Mouse (Mus musculus) layer of hippocampus, postnatal 10 days (tissue): ENCODE data around the gene Gm49450. TPM values are rescaled to one million over a fixed set of nuclear protein-coding genes. Genes with fewer than 3 reads are reported as not detected.
"Not testable (repeated sequence)": the region's sequence is repeated elsewhere in the genome, so short reads cannot be mapped to it uniquely, and the experiment has no call there.

Source experiments
- DNase-seq, 2 experiments: peaks; one replicate each; pipeline ENCODE4 v3.0.0; 2021; ENCODE audit warnings: low spot score in 2 of 2
- total RNA-seq, 2 experiments: library from RNA; stranded (reverse); gene quantifications; 2 replicates each; pipeline ENCODE4 v1.2.3; 2021

The Gm49450 gene
- total RNA-seq, 2 experiments from 2014 or later = not detected

DNA sequence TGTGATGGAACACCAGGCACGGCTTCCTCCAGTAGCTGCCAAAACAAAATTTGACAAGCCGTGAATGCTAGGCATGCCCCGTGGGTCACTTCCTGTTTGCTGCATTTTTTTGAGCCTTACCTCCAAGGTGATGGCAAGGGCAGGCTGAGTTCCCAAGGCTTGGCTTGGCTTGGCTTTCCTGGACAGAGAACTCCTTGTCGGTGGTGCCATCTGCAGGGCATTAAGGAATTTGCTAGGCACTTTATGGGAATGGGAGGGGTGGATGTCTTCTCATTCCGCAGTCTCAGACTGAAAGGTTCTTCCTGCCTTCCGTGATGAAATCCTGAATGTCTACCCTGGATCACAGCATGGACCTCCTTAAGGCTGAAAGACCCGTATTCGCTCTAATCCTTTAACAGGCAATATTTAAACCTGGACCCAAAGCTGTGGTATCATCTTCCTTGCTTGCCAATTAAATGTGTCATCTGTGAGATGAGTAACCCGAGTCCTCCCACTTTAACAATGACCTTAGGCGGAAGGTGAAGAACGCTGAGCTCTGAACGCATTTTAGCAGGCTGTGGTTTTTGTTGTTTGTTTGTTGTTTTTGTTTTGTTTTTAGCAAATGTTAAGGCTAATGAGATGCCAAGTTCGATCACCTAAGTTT is 24.6 kb downstream of the Gm49450 start:
- peak; percentile 68 to 76 for DNase-seq

DNA sequence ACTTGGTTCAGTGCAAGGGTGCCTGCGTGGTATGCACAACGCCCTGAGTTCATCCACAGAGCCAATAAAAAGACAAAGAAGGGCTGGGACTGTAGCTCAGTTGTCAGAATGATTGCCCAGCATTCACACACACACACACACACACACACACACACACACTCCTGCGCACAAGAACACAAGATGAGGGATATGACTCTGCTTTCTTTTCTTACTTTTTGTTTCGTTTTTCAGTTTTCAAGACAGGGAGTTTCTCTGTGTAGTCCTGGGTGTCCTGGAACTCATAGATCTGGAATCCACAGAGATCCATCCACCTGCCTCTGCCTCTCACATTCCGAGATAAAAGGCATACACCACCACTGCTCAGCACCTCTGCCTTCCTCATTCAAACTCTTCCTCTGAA is 25.8 kb downstream of the Gm49450 start:
- DNase-seq = no peak

DNA sequence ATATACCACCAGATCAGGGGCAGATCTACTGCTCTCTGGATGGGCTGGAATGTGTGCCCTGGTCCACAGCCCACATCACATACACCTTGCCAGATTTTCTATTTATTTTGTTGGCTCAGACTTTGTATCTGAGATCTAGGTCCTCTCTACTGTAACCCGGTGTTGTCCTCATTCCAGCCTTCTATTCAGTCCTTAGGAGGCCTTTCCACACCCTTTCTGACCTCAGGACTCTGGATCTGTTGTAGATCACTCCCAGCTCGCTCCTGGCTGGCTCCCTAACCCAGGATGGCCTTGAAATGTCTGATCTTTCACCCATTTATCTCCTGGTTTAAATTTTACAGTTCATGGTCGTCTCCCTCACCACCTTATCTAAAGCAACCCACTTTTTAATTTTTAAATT is 28.7 kb downstream of the Gm49450 start:
- no peak for DNase-seq

DNA sequence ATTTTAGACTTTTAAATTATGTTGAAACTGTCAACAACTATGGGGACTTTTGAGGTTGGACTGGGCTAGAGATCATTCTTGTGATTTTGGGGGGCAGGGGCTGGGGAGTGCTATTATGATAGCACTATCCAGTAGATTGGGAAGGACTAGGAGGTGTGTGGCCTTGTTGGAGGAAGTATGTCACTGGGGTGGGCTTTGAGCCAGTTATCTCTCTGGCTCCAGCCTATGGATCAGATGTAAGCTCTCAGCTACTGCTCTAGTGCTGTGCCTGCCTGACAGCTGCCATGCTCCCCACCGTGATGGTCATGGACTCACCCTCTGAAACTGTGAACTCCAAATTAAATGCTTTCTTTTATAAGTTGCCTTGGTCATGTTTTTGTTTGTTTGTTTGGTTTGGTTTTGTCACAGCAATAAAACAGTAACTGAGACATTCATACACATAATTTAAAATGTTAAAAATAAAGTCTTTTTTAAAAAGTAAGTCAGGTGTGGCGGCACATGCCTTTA is 30.3 kb downstream of the Gm49450 start:
- DNase-seq = no peak

DNA sequence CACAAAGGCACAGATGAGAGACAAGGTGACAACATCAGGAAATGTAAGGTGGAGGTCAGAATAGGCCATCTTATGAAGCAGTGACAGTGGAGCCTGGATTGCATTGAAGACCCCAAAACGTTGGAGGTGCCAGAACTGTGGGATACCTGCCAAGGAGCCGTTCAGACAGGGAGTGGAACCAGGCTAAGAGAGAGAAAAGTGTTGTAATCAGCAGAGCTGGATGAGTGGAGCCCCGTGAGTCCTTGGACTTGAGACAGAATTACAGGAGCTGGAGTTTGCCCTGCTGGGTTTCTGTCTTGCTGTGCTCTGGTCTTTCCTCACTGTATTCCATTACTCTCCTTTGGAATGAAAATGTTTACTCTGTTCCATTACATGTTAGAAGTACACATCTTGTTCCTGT is 30.8 kb downstream of the Gm49450 start:
- DNase-seq = no peak

DNA sequence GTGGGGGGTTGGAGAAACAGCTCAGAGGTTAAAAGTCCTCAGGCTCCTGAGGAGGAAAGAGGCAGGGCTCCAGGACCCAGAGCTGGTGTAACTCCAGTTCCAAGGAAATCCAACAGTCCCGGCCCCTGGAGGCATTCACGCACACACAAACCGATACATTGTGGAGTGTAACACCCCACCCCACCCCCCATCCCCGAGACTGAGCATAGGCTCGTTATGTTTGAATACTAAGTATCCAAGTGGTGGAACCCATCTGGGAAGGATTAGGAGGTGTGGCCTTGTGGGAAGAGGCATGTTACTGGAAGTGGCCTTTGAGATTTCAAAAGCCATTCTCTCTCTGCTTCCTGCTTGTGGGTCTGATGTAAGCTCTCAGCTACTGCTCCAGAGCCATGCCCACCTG is 31.8 kb downstream of the Gm49450 start:
- DNase-seq = no peak

DNA sequence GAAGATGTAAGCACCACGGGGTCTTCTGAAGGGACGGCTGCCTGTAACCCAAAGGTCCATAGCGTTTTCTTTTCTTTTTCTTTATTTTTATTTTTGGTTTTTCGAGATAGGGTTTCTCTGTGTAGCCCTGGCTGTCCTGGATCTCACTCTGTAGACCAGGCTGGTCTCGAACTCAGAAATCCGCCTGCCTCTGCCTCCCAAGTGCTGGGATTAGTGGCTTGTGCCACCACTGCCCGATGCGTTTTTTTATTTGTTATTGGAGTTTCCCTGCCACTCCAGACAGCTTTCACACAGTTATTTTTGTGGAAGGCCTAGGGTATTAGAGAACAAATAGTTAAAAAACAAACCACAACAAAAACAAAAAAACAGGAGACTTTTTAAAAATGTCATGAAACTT is 34.9 kb downstream of the Gm49450 start:
- DNase-seq = not testable (repeated sequence)

DNA sequence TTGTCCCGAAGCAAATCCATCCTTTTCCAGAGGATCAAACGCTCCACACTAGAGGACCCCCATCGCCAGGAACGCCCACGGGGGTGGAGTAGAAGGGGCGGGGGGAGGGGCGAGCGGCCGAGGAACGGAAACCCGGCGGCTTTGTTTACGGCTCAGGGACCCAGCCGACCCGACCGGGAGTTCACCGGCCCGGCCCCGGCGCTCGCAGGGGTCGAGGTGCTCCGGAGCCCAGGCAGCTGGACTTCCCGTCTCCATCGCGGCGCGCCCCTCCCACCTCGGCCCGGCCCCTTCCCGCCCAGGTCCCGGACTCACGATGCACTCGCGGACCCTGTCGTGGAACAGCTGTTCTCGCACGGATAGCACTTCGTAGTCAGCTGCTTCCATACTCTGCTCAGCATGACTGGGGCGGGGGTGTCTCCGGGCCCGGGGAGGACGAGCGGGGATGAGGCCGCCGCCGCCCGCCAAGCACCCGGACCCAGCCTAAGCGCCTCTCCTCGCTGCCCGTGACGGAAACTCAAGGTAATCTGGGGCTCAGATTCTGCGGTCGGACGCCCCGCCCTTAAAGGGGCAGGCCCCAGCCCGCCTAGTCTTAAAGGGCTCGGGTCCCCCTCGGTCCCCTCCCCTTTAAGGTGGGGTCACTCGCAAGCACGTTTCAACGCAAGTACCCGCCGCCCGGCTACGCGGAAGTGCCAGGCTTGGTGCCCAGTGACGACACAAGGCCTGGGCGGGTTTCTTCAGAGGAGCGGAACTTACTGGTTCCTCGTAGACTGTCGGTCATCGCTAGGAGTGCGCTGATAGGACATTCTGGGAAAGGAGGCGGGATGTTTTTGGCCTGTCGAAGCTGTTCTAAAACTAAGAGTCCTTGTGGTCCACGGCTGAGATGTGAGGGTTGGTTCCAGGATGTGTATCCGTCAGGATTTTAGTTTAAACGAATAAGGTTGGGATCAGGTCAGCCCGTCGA is 35.5 kb downstream of the Gm49450 start, which contains the start of gene Lmbr1l:
TSS of gene Lmbr1l (minus strand) at position 694 of the 961 bp plus-strand sequence.
- DNase-seq = peak; percentile 98 to 99

DNA sequence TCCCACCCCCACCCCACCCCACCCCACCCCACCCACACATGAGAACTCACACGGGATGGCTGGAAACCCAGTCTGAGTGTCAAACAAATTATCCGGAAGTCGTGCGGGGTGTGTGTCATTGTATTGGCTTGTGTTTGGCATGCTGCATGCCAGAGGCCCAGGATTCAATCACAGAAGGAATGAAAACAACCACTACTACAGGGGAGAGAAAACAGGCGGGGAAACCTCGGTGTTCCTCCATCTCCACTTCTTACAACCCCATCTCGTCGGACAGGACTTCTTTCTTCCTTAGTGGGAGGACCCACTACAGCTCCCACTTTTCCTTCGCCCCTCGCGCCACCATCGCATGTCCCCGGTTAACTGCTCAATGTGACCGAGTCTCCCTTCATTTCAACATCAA is 36.3 kb downstream of the Gm49450 start:
- peak in 1 of 2 experiments; percentile 37 for DNase-seq

DNA sequence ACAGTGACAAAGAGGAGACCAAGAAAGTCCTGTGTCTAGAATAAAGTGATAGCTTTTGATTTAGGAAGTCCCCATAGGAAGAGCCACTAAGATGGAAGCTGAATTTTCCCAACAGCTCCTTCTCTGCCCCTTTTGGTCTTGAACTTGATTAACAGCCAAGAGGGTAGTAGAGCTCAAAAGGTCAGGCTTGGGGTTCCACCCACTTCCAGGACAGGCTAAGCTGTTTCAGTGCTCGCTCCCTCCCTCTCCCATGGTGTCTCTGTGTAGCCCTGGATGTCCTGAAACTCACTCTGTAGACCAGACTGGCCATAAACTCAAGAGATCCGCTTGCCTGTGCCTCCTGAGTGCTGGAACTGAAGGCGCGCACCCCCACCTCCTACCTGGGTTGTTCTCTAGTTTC is 37.3 kb downstream of the Gm49450 start:
- no peak for DNase-seq

DNA sequence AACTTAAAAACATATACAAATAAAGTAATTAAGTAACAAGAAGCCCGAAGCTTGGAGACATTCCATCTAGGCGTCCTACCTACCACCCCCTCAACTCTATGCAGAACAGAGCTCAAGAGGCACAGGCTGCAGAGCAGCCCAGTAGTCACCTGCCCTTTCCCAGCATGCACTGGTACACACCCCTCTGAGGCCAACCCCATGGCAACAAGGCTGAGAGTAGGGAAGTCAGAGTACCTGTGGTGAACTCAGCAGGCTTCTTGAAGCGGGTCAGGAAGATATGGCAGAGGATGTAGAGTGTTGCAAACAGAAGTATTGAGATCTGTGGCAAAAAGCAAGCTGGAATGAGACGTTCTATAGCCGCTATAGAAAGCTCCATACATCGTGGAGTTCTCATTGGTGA is 38.4 kb downstream of the Gm49450 start:
- DNase-seq = no peak

DNA sequence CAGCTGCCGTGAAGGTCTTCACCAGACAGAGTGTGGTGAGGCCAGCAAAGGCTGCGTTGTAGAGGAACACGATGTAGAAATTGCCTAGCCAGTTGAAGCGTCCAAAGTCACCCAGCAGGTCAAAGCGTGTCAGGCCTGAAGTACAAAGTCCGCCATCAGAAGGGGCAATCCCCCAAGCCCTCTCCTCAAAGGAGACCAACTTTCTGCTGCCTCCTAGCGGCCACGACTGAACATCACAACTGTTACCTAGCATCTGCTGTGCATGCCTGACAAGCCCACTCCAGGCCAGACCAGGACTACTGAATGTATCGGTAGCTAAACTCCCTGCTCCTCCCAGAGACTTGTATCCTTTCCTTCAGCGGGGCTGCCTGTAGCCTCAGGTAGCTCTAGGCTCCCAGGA is 48.7 kb downstream of the Gm49450 start:
- DNase-seq = peak; percentile 57 to 61

DNA sequence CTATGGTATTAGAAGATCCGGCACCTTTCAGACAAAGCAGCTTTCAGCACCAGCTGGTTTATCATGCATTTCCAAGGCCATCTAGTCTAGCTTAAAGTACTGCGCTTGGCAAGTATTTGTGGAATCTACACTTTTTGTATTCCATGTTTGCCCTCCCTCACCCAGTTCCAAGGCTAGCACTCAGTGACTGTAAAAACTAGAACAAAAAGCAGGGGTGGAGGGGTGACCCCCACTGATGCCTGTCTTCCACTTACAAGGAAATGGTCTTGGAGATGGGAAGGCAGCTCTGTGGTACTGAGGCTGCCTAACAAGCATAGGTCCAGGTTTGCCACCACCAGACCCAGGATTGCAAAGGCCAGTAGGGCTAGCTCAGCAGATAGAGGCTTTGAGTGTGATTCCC is 50.8 kb downstream of the Gm49450 start:
- no peak for DNase-seq

DNA sequence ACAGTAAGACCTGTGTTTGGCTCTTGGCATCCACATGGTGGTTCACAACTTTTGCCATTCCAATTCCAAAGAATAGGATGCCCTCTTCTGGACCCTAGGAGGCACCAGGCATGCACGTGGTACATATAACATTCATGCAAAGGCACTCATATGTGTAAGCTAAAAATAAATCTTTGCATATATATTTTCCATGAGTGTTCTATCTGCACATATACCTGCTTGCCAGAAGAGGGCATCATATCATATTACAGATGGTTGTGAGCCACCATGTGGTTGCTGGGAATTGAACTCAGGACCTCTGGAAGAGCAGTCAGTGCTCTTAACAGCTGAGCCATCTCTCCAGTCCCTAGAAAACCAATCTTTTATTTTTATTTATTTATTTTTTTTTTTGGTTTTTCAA is 51.8 kb downstream of the Gm49450 start:
- DNase-seq = no peak

DNA sequence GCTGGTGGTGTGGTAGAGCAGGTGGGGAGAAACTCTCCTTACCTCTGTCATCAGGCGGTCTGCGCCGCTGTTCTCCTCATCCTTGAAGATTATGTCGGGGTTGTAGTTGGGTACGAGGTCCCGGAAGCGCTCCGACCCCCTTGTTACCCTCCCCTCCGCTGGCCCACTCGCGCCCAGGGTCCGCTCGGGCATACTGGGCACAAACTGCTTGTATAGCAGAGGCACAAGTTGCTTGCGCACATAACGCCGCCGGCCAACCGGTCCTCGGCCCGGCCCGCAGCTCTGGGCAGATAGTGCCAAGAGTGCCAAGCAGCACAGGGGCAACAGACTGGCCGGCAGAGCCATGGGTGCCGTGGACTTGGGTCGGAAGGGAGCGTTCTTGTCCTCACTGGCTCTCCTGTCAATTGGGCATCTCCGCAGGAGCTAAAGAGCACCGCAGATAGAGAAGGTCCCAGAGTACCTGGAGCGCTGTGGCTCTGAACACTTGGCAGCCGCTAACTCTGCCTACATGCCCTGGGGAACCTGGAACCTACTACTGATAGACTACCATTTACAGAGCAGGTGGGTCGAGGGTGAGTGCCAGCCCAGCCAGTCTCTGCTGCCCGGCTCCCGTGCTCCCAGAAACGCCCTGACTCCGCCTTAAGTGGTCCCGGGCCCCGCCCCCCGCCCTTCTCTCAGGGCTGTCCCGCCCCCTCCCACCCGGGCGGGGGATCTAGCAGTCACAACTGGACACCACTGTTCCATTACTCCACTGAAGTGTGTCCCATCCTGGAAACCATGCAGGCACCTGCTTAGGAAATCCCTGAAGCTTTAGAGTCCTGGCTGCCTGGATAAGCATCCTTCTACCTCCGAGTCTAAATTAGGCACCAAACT is 55.2 kb downstream of the Gm49450 start, which contains the start of gene Dhh:
TSS of gene Dhh (minus strand) at position 613 of the 873 bp plus-strand sequence.
- no peak for DNase-seq

DNA sequence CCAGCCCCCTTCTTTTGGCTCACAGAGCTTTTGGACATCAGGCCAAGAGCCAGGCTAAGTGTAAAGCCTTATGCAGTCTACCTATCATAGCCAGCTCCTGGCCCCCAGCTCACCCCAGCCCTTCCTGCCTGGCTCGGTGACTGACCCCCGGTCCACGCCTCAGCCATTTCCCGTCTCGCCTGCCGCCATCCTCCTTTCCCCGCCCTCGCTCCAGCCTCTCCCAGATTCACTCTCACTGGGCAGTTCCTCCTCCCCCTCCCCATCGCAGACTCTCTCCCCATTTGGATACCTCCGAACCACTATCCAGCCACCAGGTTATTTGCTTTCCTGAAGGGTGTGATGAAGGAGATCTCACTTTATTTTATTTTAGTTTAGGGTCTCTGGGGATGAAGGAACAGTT is 55.9 kb downstream of the Gm49450 start:
- DNase-seq = no peak

DNA sequence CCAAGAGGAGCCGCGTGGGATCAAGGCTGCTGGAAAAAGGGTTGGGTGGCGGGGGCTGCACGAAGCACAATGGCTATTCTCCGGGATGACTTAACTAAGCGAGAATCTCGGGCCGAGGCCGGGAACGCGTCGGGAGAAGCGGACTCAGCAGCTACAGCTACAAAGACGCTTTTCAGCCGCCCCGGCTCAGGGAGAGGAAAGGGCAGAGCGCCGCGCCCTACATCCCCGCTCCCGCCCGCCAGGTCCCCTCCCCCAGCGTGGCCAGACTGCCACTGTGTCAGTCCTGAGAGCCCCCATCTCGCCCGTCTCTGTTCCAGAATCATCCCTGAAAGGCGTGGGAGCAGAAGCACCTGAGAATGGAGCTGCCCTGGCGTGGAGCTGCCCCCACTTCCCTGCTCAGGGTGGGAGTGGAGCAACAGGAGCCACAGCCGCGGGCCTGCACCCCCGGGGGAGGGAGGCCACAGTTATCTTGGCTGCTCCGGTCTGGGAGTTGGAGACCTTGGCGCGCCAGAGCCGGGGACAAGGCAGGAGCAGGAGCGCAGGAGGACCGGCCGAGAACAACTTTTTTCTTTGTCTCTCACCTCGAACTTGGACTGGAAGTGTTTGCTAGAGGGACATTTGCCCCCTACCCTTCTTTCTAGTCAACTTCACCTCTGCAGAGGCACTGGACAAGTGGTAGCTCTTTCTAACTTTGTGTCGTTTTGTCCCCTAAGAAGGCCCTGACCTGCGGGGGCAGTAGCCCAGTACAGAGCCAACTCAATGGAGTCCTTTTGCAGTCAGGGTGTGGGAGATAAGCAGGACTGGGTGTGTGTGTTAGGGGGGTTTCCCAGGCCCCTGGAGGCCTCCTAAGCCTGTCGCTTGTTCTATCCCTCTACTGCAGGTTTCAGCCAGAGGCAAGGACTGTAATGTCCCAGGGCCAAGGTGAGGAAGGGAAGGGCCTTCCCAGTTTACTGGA is 57.4 kb downstream of the Gm49450 start:
- DNase-seq = no peak

DNA sequence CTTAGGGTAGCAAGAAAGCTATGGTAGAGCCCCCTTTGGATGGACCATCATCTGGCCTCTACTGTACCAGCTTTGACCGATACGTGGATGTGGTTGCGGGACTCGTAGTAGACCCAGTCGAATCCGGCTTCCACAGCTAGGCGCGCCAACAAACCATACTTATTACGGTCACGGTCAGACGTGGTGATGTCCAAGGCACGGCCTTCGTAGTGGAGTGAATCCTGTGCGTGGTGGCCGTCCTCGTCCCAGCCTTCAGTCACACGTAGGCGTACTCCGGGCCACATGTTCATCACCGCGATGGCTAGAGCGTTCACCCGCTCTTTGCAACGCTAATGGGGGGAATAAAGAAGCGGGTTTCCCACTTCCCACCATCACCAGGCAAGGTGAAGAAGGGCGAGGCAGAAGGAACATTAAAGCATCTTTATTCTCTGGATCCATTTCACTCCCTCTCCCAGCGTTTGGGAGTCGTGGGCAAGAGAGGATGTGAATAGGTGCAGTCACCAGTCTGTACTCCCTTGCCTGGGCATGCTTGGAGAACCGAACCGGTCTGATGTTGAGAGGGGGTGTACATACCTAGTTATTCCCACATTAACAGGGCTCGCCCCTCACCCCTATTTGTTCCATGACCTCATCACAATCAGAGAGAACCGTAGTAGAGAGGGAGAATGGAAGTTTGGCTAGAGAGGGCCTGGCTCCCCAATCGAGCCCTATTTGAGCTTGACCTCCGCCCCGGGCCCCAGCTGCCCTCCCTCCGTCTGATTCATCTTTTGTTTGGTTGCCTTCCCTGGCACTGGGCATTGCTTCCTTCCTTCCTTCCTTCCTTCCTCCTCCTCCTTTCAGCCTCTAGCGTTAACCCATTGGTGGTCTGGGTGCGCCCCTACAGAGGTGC is 58.4 kb downstream of the Gm49450 start:
- no peak for DNase-seq
